Mouse (Mus musculus) lung, postnatal 36 days (tissue): ENCODE results near the gene Stat1.

ENCODE experiments used
- DNase-seq: peaks from one replicate; pipeline ENCODE4 v3.0.0; 2022; ENCODE audit warnings: mixed read lengths

The Stat1 gene

GRCm38 (mm10) chr1:52133254-52133653 is 14.0 kb downstream of the Stat1 start:
- no peak for DNase-seq

GRCm38 (mm10) chr1:52137292-52137691 is 18.1 kb downstream of the Stat1 start:
- no peak for DNase-seq

DNA sequence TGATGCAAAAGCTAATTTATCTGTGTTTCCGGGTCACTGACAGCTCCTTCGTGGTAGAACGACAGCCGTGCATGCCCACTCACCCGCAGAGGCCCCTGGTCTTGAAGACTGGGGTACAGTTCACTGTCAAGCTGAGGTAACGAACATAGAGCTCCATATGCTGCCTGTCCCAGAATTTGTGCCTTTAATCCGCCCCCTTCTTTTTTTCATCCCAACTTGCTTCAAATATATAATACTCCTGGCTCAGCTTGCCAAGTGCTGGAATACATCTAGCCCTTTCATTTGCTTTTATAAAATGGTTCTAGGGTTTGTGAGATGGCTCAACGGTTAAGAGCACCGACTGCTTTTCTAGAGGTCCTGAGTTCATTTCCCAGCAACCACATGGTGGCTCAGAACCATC is 21.3 kb downstream of the Stat1 start:
- DNase-seq, result no peak

- peak; percentile 39 for DNase-seq
Measured at GRCm38 (mm10) chr1:52141482-52141881, 22.2 kb downstream of the Stat1 start.

DNA sequence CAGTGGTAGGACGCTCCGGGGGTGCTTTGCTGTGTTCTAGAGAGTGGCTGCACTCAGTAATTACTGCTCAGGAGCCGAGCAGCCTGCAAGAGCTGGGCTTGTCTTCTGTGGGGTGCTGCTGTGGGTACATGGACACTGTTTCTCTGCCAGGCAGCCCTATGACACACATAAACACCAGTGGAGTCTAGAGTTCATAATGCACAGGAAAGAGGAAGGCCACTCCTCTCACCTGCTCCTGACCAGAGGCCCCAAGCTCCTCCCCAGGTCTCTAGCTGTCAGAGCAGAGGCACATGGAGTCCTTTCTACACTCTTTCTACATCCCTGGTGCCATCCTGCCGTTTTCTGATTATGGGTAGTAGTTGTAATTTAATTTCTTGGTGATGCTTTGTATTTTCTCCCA is 22.9 kb downstream of the Stat1 start:
- no peak for DNase-seq

GRCm38 (mm10) chr1:52143191-52143590 is 24.0 kb downstream of the Stat1 start:
- no peak for DNase-seq

GRCm38 (mm10) chr1:52143596-52144156 is 24.4 kb downstream of the Stat1 start:
- no peak for DNase-seq

GRCm38 (mm10) chr1:52144907-52145306 is 25.7 kb downstream of the Stat1 start:
- no peak for DNase-seq

GRCm38 (mm10) chr1:52146214-52146970 is 27.2 kb downstream of the Stat1 start:
- DNase-seq, result peak; percentile 44

GRCm38 (mm10) chr1:52147431-52147830 is 28.2 kb downstream of the Stat1 start:
- no peak for DNase-seq

- DNase-seq, result no peak
Measured at GRCm38 (mm10) chr1:52148178-52148577, 28.9 kb downstream of the Stat1 start.

DNA sequence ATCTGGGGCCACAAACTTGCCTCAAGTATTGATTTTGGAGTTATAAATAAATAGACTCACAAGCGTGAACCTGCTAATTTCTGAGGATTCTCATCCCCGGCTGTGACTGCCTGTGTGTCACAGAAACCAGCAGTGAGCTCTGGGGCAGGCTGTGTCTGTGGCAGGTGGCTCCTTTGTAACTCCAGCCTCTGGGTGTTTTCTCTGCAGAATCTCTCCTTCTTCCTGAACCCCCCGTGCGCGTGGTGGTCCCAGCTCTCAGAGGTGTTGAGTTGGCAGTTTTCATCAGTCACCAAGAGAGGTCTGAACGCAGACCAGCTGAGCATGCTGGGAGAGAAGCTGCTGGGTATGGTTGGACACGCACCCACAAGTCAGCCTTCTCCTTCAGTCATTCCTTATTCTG is 29.5 kb downstream of the Stat1 start:
- DNase-seq, result no peak

GRCm38 (mm10) chr1:52149934-52150346 is 30.7 kb downstream of the Stat1 start:
- DNase-seq, result peak; percentile 44

DNA sequence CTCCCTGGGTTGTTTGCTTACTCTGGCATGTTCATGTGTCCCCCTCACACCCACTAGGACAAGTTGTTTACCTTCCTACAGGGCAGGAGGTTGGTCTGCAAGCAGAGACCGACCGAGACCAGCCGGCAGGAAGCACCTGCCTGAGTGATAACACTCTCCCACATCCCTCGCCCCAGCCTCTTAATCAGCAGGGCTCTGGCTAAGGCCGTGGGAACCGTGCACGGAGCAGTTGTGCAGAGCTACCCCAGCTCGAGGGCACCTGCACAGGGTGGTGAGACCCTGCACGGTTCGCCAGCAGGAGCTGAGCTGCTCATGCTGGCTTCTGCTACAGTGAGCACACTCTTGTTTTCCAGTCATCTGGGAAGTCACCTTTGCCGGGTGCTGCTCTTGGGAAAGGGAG is 31.4 kb downstream of the Stat1 start:
- DNase-seq, result no peak

DNA sequence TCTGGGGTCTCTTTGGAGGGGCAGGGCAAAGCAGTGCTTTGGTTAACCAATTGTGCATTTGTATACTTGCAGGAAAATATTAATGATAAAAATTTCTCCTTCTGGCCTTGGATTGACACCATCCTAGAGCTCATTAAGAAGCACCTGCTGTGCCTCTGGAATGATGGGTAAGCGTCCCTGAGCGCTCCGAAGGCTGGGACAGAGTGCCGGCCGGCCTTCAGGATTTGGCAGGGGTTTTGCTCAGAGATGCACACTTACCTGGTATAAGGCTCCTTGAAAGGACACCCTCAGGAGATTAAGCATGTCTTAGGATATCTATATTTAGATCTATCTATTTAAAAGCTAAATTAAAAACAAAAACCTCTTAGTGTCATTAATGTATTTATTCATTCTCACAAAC is 31.9 kb downstream of the Stat1 start:
- DNase-seq, result no peak

DNA sequence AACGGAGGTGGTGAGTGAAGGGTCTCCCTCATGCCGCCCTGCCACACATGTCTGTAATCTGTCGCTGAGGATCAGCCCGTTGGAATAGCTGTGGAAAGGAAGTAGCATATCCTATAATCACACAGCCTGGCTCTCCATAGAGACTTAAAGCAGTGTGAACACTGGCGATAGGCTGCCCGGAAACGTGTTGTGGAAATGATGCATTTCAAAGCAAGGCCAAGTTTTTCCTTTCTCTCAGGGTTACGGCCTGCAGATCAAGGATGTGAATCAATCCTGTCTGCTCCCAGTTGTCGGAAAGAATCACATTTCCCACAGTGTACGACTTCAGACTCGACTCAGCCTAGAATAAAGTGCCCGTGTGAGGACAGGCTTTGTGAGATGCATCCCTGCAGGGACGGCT is 33.1 kb downstream of the Stat1 start:
- no peak for DNase-seq

DNA sequence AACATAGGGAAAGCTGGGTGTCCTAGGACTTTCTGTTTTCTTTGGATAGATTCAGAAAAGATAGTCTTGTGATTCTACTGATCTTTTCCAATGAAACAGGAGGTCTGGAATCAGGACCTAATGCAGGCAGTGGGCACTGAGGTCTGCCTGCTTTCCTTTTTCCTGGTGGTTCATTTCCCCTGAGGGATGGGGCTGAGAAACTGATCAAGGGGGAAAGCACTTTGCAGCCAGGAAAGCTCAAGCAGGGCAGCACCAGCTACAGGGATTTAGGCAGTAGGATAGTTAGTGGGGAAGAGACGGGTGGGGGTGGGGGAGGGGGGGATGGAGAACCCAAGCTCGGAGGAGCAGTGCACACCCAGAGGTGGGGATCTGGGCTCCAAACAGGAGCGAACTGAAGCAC is 33.7 kb downstream of the Stat1 start:
- no peak for DNase-seq

GRCm38 (mm10) chr1:52154890-52155289 is 35.6 kb downstream of the Stat1 start:
- no peak for DNase-seq

GRCm38 (mm10) chr1:52156351-52156750 is 37.1 kb downstream of the Stat1 start:
- DNase-seq, result no peak

- no peak for DNase-seq
Measured at GRCm38 (mm10) chr1:52158040-52158439, 38.8 kb downstream of the Stat1 start.

- no peak for DNase-seq
Measured at GRCm38 (mm10) chr1:52158490-52159381, 39.5 kb downstream of the Stat1 start.

DNA sequence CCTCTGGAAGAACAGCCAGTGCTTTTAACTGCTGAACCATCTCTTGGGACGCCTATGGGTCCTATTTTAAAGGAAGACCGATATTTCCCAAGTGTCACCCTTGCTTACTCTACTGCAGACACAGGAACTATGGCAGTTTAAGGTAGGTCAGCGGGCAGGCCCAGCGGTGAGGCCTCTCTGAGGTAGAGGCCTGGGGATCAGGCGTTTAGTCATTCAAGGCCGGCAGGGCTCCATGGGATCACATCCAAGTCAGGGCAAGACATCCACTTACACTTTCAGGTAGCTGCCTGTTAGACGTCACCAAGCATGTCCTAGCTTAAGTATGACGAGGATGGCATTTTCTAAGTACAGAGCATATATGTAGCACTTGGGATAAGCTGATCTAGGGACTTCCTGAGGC is 41.9 kb downstream of the Stat1 start:
- DNase-seq, result no peak

DNA sequence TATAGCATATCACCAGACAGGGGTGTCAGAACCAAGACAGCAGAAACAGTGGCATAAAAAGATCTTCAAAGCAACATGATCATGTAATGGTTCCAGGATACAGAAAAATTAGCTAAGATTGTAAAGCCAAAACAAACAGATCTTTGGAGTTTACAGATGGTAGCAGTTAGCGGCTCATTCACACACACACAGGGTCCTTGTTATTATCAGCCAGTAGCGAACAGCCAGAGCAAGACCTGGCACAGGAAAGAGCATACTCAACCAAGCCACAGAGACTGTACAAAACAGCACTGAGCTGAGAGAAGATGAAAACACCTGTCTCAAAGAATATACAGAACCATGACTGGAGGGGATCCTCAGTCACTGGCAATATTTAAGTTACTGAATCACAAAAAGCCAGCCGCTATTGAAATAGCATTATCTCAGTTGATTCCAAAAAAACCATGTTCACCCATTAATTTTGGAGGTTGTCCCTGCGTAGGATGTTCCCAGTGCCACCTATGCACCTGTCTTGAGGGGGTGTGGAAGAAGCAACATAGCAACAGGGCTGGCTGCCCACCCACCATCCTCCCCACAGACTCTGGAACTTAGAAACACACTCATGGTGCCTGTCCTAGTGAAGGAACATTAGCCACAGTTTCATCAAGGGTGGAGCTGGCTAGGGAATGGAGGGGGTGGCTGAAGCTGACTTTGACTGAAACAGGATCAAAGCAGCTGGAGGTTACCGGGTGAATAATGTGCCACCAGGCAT is 44.6 kb downstream of the Stat1 start:
- DNase-seq, result no peak
